Mouse (Mus musculus): ENCODE results near the gene Chn2. TPM values are rescaled to one million over a fixed set of nuclear protein-coding genes. Genes with fewer than 3 reads are reported as not detected.

Gene Chn2
- polyA plus RNA-seq, 1 experiment = 5.6 TPM

DNA sequence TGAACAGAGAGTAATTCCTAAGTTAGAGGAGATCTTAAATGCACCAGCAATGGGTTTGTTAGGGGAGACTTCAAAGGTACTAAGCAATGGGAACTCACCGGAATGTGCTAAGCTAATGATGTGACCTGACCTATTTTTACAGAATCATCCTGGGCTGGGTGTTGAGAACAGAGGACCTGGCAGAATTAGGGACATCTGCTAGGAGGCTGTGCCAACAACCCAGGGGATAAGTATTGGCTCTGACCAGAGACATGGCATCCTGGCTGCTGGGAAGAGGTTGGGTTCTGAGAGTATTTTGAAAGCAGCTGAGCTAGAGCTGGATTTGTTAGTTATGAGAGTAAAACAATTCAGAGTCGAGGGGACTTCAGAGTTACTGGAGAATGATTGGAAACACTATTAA, 40.5 kb downstream of the Chn2 start:
- H3K27me3 ChIP-seq (ENCODE audit: control insufficient read depth, insufficient read depth, low read length, poor library complexity, severe bottlenecking) = no peaks in the 10 kb centered on the region
- no peak overlapping the region for H3K9ac ChIP-seq (ENCODE audit: low read depth, poor library complexity, severe bottlenecking)
- no peaks in the 10 kb centered on the region for H3K36me3 ChIP-seq (ENCODE audit: control insufficient read depth, insufficient read depth, low read length, poor library complexity, severe bottlenecking)
- no peaks in the 10 kb centered on the region for H3K4me1 ChIP-seq (ENCODE audit: control insufficient read depth, insufficient read depth, low read length)
- H3K9me3 ChIP-seq (replicated peaks; ENCODE audit: control insufficient read depth, insufficient read depth, low read length, poor library complexity, severe bottlenecking) = no peaks in the 10 kb centered on the region
- no peak for TF ChIP-seq POLR2A (IDR thresholded peaks at IDR 0.05; ENCODE audit: insufficient read depth, low read length)
- no peak for TF ChIP-seq EP300 (IDR thresholded peaks at IDR 0.05; ENCODE audit: insufficient read depth, low read depth, low read length)
- no peak for TF ChIP-seq CTCF (IDR thresholded peaks at IDR 0.05; ENCODE audit: low read depth, low read length)
- no peak overlapping the region for H3K27ac ChIP-seq (ENCODE audit: insufficient read depth, low read length)
- no peak overlapping the region for H3K4me3 ChIP-seq (ENCODE audit: low read depth, low read length)

DNA sequence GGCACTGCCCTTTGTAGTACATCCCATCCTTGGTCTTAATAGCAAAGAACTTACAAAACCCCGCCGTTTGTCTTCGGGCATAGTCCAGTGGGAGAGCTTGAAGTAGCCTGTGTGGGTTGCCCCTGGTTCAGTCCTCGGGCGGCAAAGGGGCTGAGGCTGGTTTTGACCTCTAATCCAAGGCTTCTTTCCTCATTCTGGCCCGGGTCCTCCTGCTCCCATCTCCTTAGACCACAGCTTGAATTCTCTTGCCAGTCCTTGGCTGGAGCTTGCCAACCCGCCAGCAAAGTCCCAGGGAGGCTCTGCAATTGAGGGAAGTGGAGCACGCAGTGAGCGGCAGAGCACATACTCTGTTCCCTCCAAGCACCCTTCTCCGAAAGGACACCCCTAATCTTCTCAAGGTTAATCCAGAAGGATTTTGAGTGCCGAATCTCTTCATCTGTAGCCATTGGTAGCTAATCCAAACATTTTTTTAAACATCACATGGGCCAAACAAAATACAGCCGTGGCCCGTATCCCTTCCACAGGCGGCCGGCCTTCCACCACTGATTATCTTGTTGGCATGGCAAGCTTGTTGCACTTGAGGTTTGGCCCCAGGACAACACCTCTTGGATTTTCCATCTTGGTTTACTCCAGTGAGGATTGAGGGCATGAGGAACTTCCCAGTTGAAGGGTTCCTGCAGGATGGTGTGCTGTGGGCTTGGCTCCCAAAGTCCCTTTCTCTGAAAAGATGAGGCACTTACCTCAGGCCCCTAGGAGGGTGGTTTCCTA, 41.3 kb downstream of the Chn2 start:
- H3K36me3 ChIP-seq (ENCODE audit: control insufficient read depth, insufficient read depth, low read length, poor library complexity, severe bottlenecking) = no peaks in the 10 kb centered on the region
- H3K9me3 ChIP-seq (replicated peaks; ENCODE audit: control insufficient read depth, insufficient read depth, low read length, poor library complexity, severe bottlenecking) = no peaks in the 10 kb centered on the region
- no peak overlapping the region for H3K9ac ChIP-seq (ENCODE audit: low read depth, poor library complexity, severe bottlenecking)
- no peak overlapping the region for H3K4me3 ChIP-seq (ENCODE audit: low read depth, low read length)
- no peak for TF ChIP-seq EP300 (IDR thresholded peaks at IDR 0.05; ENCODE audit: insufficient read depth, low read depth, low read length)
- no peak for TF ChIP-seq CTCF (IDR thresholded peaks at IDR 0.05; ENCODE audit: low read depth, low read length)
- no peak for TF ChIP-seq POLR2A (IDR thresholded peaks at IDR 0.05; ENCODE audit: insufficient read depth, low read length)
- H3K4me1 ChIP-seq (ENCODE audit: control insufficient read depth, insufficient read depth, low read length) = peaks cover 3% of the 10 kb centered on the region
- no peak overlapping the region for H3K27ac ChIP-seq (ENCODE audit: insufficient read depth, low read length)
- H3K27me3 ChIP-seq (ENCODE audit: control insufficient read depth, insufficient read depth, low read length, poor library complexity, severe bottlenecking) = no peaks in the 10 kb centered on the region

DNA sequence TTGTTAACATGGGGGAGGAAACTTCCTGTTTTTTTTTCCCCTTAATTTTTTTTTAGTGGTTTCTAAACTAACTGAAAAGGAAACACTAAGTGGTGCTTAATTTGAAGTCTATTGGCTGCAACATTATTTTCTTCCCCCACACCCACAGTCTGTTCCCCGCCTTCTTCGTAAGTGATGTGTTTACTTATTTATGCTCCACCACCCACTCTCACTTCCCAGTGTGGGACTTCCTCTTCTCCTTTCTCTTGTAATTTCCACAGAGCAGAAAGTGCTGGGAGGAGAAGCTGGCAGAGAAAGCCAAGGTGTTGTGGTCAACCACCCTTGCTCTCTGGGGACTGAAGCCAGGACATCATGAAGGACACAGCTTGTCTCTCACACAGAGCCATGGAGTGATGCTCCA, 43.2 kb downstream of the Chn2 start:
- Histone ChIP-seq H3K4me1 (ENCODE audit: control insufficient read depth, insufficient read depth, low read length) (peaks cover 3% of the 10 kb centered on the region), H3K36me3 (ENCODE audit: control insufficient read depth, insufficient read depth, low read length, poor library complexity, severe bottlenecking) (no peaks in the 10 kb centered on the region), H3K9me3 (replicated peaks; ENCODE audit: control insufficient read depth, insufficient read depth, low read length, poor library complexity, severe bottlenecking) (no peaks in the 10 kb centered on the region), H3K9ac (ENCODE audit: low read depth, poor library complexity, severe bottlenecking) (no peak overlapping the region), H3K27me3 (ENCODE audit: control insufficient read depth, insufficient read depth, low read length, poor library complexity, severe bottlenecking) (no peaks in the 10 kb centered on the region), H3K4me3 (ENCODE audit: low read depth, low read length) (no peak overlapping the region), H3K27ac (ENCODE audit: insufficient read depth, low read length) (no peak overlapping the region)
- no peak for TF ChIP-seq CTCF (IDR thresholded peaks at IDR 0.05; ENCODE audit: low read depth, low read length)
- TF ChIP-seq EP300 (IDR thresholded peaks at IDR 0.05; ENCODE audit: insufficient read depth, low read depth, low read length) = no peak

DNA sequence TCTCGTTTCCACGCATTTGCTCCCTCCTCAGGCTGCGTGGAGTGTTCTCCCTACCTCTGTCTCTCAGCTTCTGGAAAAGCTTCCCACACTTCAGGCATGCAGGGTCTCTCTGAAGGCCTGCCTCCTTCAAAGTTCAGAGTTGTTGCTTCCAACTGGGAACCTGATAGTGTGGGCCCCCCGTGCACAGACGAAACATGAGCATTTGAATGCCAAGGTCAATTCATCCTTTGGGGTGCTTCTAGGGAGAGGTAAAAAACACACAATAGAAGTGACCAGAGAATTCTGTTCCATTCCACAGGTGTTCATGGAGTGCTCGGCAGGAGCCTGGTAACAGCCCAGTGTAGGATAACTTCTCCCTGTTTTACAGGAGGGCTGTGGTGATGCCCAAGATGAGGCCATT, 44.7 kb downstream of the Chn2 start:
- Histone ChIP-seq H3K36me3 (ENCODE audit: control insufficient read depth, insufficient read depth, low read length, poor library complexity, severe bottlenecking) (no peaks in the 10 kb centered on the region), H3K4me1 (ENCODE audit: control insufficient read depth, insufficient read depth, low read length) (peaks cover 3% of the 10 kb centered on the region), H3K9ac (ENCODE audit: low read depth, poor library complexity, severe bottlenecking) (no peak overlapping the region), H3K27me3 (ENCODE audit: control insufficient read depth, insufficient read depth, low read length, poor library complexity, severe bottlenecking) (no peaks in the 10 kb centered on the region), H3K27ac (ENCODE audit: insufficient read depth, low read length) (no peak overlapping the region), H3K4me3 (ENCODE audit: low read depth, low read length) (no peak overlapping the region), H3K9me3 (replicated peaks; ENCODE audit: control insufficient read depth, insufficient read depth, low read length, poor library complexity, severe bottlenecking) (no peaks in the 10 kb centered on the region)
- TF ChIP-seq POLR2A (IDR thresholded peaks at IDR 0.05; ENCODE audit: insufficient read depth, low read length) (no peak), CTCF (IDR thresholded peaks at IDR 0.05; ENCODE audit: low read depth, low read length) (no peak), EP300 (IDR thresholded peaks at IDR 0.05; ENCODE audit: insufficient read depth, low read depth, low read length) (no peak)

DNA sequence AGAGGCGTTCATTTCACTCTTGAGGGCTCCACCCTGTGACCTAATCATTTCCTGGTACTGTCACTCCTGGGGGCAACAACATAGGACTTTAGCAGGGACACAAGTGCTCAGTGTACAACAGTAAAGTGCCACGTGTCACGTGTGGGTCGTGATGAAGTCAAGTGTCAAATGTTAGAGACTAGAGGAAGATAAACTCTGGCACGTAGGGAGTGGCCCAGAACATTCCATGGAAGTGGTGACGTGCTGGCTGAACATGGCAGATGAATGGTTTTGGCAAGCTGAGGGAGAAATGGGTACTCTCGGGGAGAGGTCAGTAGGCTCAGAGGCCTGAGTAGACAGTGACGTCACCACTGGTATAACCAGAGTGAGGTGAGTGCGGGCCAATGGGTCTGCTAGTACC, 45.7 kb downstream of the Chn2 start:
- no peak for TF ChIP-seq CTCF (IDR thresholded peaks at IDR 0.05; ENCODE audit: low read depth, low read length)
- no peak for TF ChIP-seq EP300 (IDR thresholded peaks at IDR 0.05; ENCODE audit: insufficient read depth, low read depth, low read length)
- no peak for TF ChIP-seq POLR2A (IDR thresholded peaks at IDR 0.05; ENCODE audit: insufficient read depth, low read length)
- peaks cover 3% of the 10 kb centered on the region for H3K4me1 ChIP-seq (ENCODE audit: control insufficient read depth, insufficient read depth, low read length)

DNA sequence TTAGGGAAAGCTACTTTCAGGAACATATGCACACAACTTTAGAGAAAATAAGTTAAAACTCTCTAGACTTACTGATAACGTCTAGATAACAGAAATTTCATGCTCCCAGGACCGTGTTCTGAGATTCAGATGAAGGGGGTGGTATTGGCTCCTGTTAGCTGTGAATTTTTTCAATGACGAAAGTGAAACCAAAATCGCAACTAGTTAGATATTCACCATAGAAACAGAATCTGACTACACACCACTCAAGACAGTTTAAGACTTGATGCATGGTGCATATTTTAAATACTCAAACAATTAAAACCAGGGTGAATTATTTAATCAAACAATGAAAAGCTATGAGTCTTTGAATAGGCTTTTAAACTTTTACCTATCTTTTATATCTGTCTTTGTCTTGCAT, 48.8 kb downstream of the Chn2 start:
- Histone ChIP-seq H3K27me3 (ENCODE audit: control insufficient read depth, insufficient read depth, low read length, poor library complexity, severe bottlenecking) (no peaks in the 10 kb centered on the region), H3K4me3 (ENCODE audit: low read depth, low read length) (no peak overlapping the region), H3K36me3 (ENCODE audit: control insufficient read depth, insufficient read depth, low read length, poor library complexity, severe bottlenecking) (no peaks in the 10 kb centered on the region), H3K4me1 (ENCODE audit: control insufficient read depth, insufficient read depth, low read length) (peaks cover 8% of the 10 kb centered on the region), H3K9me3 (replicated peaks; ENCODE audit: control insufficient read depth, insufficient read depth, low read length, poor library complexity, severe bottlenecking) (no peaks in the 10 kb centered on the region), H3K27ac (ENCODE audit: insufficient read depth, low read length) (no peak overlapping the region), H3K9ac (ENCODE audit: low read depth, poor library complexity, severe bottlenecking) (no peak overlapping the region)
- TF ChIP-seq POLR2A (IDR thresholded peaks at IDR 0.05; ENCODE audit: insufficient read depth, low read length) = no peak

More for the DNA sequence above, 45.7 kb downstream of the Chn2 start:
- Histone ChIP-seq H3K27me3 (ENCODE audit: control insufficient read depth, insufficient read depth, low read length, poor library complexity, severe bottlenecking) (no peaks in the 10 kb centered on the region), H3K4me3 (ENCODE audit: low read depth, low read length) (no peak overlapping the region), H3K9me3 (replicated peaks; ENCODE audit: control insufficient read depth, insufficient read depth, low read length, poor library complexity, severe bottlenecking) (no peaks in the 10 kb centered on the region), H3K27ac (ENCODE audit: insufficient read depth, low read length) (no peak overlapping the region), H3K36me3 (ENCODE audit: control insufficient read depth, insufficient read depth, low read length, poor library complexity, severe bottlenecking) (no peaks in the 10 kb centered on the region), H3K9ac (ENCODE audit: low read depth, poor library complexity, severe bottlenecking) (no peak overlapping the region)
